Mouse (Mus musculus) limb, embryonic 11.5 days (tissue): ENCODE results near the gene Tsc22d3. TPM values are rescaled to one million over a fixed set of nuclear protein-coding genes. Genes with fewer than 3 reads are reported as not detected.

ENCODE experiments used
- ATAC-seq: fragments of 200-750 bp; cut with Nextera tagmentation; 2 replicates; pipeline ENCODE4 v1.8.0; 2017; ENCODE audit warnings: low read depth; ENCODE audit not compliant: insufficient number of reproducible peaks, low FRiP score, low TSS enrichment
- DNase-seq: peaks from one replicate; pipeline ENCODE4 v3.0.0-alpha.2; 2015; ENCODE audit warnings: low spot score
- H3K27ac ChIP-seq: fragments of 300-500 bp; sonication (generic); replicated peaks from 2 replicates; pipeline ENCODE4 v1.5.1; 2014; ENCODE audit warnings: low read depth, mild to moderate bottlenecking, low read length
- H3K27me3 ChIP-seq: fragments of 300-500 bp; sonication (generic); 2 replicates; pipeline ENCODE4 v1.6.1; 2014; ENCODE audit warnings: mild to moderate bottlenecking, low read length, mixed read lengths; ENCODE audit not compliant: control insufficient read depth, insufficient read depth
- H3K36me3 ChIP-seq: fragments of 300-500 bp; sonication (generic); 2 replicates; pipeline ENCODE4 v1.6.1; 2014; ENCODE audit warnings: mild to moderate bottlenecking, low read length, moderate library complexity, mixed read lengths; ENCODE audit not compliant: control insufficient read depth, insufficient read depth
- H3K4me1 ChIP-seq: fragments of 300-500 bp; sonication (generic); 2 replicates; pipeline ENCODE4 v1.6.1; 2014; ENCODE audit warnings: low read length, mixed read lengths; ENCODE audit not compliant: control insufficient read depth, insufficient read depth
- H3K4me2 ChIP-seq: fragments of 300-500 bp; sonication (generic); 2 replicates; pipeline ENCODE4 v1.6.1; 2014; ENCODE audit warnings: low read depth, mild to moderate bottlenecking, moderate library complexity; ENCODE audit not compliant: severe bottlenecking
- H3K4me3 ChIP-seq: fragments of 300-500 bp; sonication (generic); 2 replicates; pipeline ENCODE4 v1.5.1; 2014; ENCODE audit warnings: low read depth, low read length
- H3K9ac ChIP-seq: fragments of 300-500 bp; sonication (generic); 2 replicates; pipeline ENCODE4 v1.6.1; 2014; ENCODE audit warnings: mild to moderate bottlenecking, low read length
- H3K9me3 ChIP-seq: fragments of 300-500 bp; sonication (generic); 2 replicates; pipeline ENCODE4 v1.6.1; 2016; ENCODE audit warnings: low read length; ENCODE audit not compliant: control insufficient read depth
- WGBS: fragments of 180-500 bp; shearing (Covaris S2); extraction: QIAGEN DNeasy Blood & Tissue Kit; methylation state at CpG from one replicate; pipeline ENCODE4 v1.1.7; 2014; 5-methylcytosine and 5-hydroxymethylcytosine counted together
- polyA plus RNA-seq: library from polyadenylated mRNA; unstranded; fragments of >200 nt; fragmentation: Nextera tagmentation; extraction: Ambion mirVana; gene quantifications from 2 replicates; pipeline ENCODE4 v1.2.1, GENCODE M21; 2014

The Tsc22d3 gene
- polyA plus RNA-seq, 1 experiment from 2014 or later = 124 TPM

GRCm38 (mm10) chrX:140575200-140575599 lies 25.3 kb downstream of the Tsc22d3 start:
- Histone ChIP-seq H3K4me1 (no peaks in the 10 kb centered on the region), H3K9me3 (no peaks in the 10 kb centered on the region), H3K9ac (no peak overlapping the region), H3K4me3 (no peak overlapping the region), H3K4me2 (no peak overlapping the region), H3K27me3 (peaks cover 27% of the 10 kb centered on the region; the same call in 1 of the 2 replicates), H3K36me3 (no peaks in the 10 kb centered on the region), H3K27ac (no peak overlapping the region)
- 58% methylated on average over 1 of the region's 1 CpGs for whole genome bisulfite sequencing
- DNase-seq = no peak
- ATAC-seq = no peak

GRCm38 (mm10) chrX:140572702-140573338 lies 27.6 kb downstream of the Tsc22d3 start:
- no peaks in the 10 kb centered on the region for H3K4me1 ChIP-seq
- no peak for ATAC-seq
- H3K4me3 ChIP-seq = no peak overlapping the region
- no peak overlapping the region for H3K9ac ChIP-seq
- no peak for DNase-seq
- 38% methylated on average over 2 of the region's 2 CpGs for WGBS
- H3K27ac ChIP-seq = no peak overlapping the region
- H3K27me3 ChIP-seq = peaks cover 25% of the 10 kb centered on the region
- H3K36me3 ChIP-seq = no peaks in the 10 kb centered on the region
- no peaks in the 10 kb centered on the region for H3K9me3 ChIP-seq
- H3K4me2 ChIP-seq = no peak overlapping the region

GRCm38 (mm10) chrX:140569595-140569994 lies 30.9 kb downstream of the Tsc22d3 start:
- Histone ChIP-seq H3K9me3 (no peaks in the 10 kb centered on the region), H3K27me3 (peaks cover 18% of the 10 kb centered on the region), H3K4me1 (no peaks in the 10 kb centered on the region), H3K9ac (no peak overlapping the region), H3K36me3 (no peaks in the 10 kb centered on the region), H3K4me3 (no peak overlapping the region), H3K4me2 (no peak overlapping the region), H3K27ac (no peak overlapping the region)
- no peak for ATAC-seq
- DNase-seq = no peak
- 85% methylated on average over 1 of the region's 1 CpGs for WGBS

- DNase-seq (no peak), ATAC-seq (no peak)
- no peak overlapping the region for H3K4me3 ChIP-seq
- no peak overlapping the region for H3K27ac ChIP-seq
- H3K27me3 ChIP-seq = peaks cover 19% of the 10 kb centered on the region
- no peaks in the 10 kb centered on the region for H3K36me3 ChIP-seq
- H3K4me2 ChIP-seq = no peak overlapping the region
- H3K9ac ChIP-seq = no peak overlapping the region
- WGBS = 94% methylated on average over 1 of the region's 1 CpGs
- H3K9me3 ChIP-seq = no peaks in the 10 kb centered on the region
- H3K4me1 ChIP-seq = no peaks in the 10 kb centered on the region
Observed at GRCm38 (mm10) chrX:140567711-140568407, 32.6 kb downstream of the Tsc22d3 start.

- Histone ChIP-seq H3K4me2 (no peak overlapping the region), H3K9me3 (no peaks in the 10 kb centered on the region), H3K27me3 (peaks cover 11% of the 10 kb centered on the region), H3K9ac (no peak overlapping the region), H3K36me3 (no peaks in the 10 kb centered on the region), H3K4me1 (no peaks in the 10 kb centered on the region), H3K27ac (no peak overlapping the region), H3K4me3 (no peak overlapping the region)
- 79% methylated on average over 2 of the region's 2 CpGs for WGBS
- ATAC-seq (no peak), DNase-seq (no peak)
Observed at GRCm38 (mm10) chrX:140565759-140566158, 34.7 kb downstream of the Tsc22d3 start.

GRCm38 (mm10) chrX:140565212-140565611 lies 35.2 kb downstream of the Tsc22d3 start:
- Histone ChIP-seq H3K4me1 (no peaks in the 10 kb centered on the region), H3K4me3 (no peak overlapping the region), H3K27me3 (peaks cover 8% of the 10 kb centered on the region), H3K9ac (no peak overlapping the region), H3K27ac (no peak overlapping the region), H3K4me2 (no peak overlapping the region), H3K36me3 (no peaks in the 10 kb centered on the region), H3K9me3 (no peaks in the 10 kb centered on the region)
- DNase-seq (no peak), ATAC-seq (no peak)
- 100% methylated on average over 3 of the region's 3 CpGs for WGBS

GRCm38 (mm10) chrX:140564777-140565176 lies 35.7 kb downstream of the Tsc22d3 start:
- WGBS = 100% methylated on average over 1 of the region's 1 CpGs
- no peaks in the 10 kb centered on the region for H3K9me3 ChIP-seq
- no peak overlapping the region for H3K27ac ChIP-seq
- no peak overlapping the region for H3K9ac ChIP-seq
- no peak for DNase-seq
- H3K27me3 ChIP-seq = peaks cover 9% of the 10 kb centered on the region
- no peaks in the 10 kb centered on the region for H3K36me3 ChIP-seq
- no peak overlapping the region for H3K4me3 ChIP-seq
- H3K4me2 ChIP-seq = no peak overlapping the region
- no peak for ATAC-seq
- H3K4me1 ChIP-seq = no peaks in the 10 kb centered on the region

- 76% methylated on average over 6 of the region's 6 CpGs for WGBS
- no peaks in the 10 kb centered on the region for H3K9me3 ChIP-seq
- H3K4me1 ChIP-seq = no peaks in the 10 kb centered on the region
Observed at GRCm38 (mm10) chrX:140558176-140558844, 42.1 kb downstream of the Tsc22d3 start.

More at GRCm38 (mm10) chrX:140558176-140558844, 42.1 kb downstream of the Tsc22d3 start:
- no peak overlapping the region for H3K4me3 ChIP-seq
- H3K9ac ChIP-seq = no peak overlapping the region
- H3K4me2 ChIP-seq = no peak overlapping the region
- H3K27me3 ChIP-seq = peaks cover 12% of the 10 kb centered on the region; the same call in 1 of the 2 replicates
- ATAC-seq = no peak
- H3K27ac ChIP-seq = no peak overlapping the region
- no peaks in the 10 kb centered on the region for H3K36me3 ChIP-seq
- DNase-seq = no peak
